18 mouse cellular contexts compared by ENCODE assay signal in genomic region chr3:10127505-10127904, GRCm38 (mm10). TPM values are rescaled to one million over a fixed set of nuclear protein-coding genes. Genes with fewer than 3 reads are reported as not detected.
DNase-seq lines count a peak whose midpoint lies in the region; ATAC-seq and TF ChIP-seq lines count a peak whose summit lies in the region.
"Had no signal": no experiment of that assay in that cellular context is flagged by ENCODE, and none has a peak within 500 bp of the region (broad histone marks: within the 10 kb centered on the region; RNA-seq: fewer than 3 reads in every experiment).

No protein-coding gene starts in this region.

- WGBS in heart, embryonic 11.5 days (ENCODE audit: insufficient replicate concordance): 92% methylated on average over 2 of the region's 2 CpGs
- WGBS in liver, adult 2 months: 22% methylated on average over 2 of the region's 2 CpGs
- WGBS in hindbrain, postnatal 0 days: 47% methylated on average over 2 of the region's 2 CpGs

- no peak for ATAC-seq in heart, embryonic 11.5 days (replicated peaks; ENCODE audit: insufficient number of reproducible peaks, low FRiP score, low TSS enrichment)
- ATAC-seq in hindbrain, postnatal 0 days: no peak
- ATAC-seq: intestine, postnatal 0 days had no signal

- H3K4me2 ChIP-seq in heart, embryonic 11.5 days: no peak overlapping the region
- H3K4me2 ChIP-seq in hindbrain, postnatal 0 days (ENCODE audit: low read depth, low read length): peak overlapping the region; percentile 18; the same call in 1 of the 2 replicates
- H3K4me2 ChIP-seq: kidney, embryonic 15.5 days; stomach, embryonic 15.5 days had no signal

- no peak for TF ChIP-seq POLR2A in liver, adult 2 months (IDR thresholded peaks at IDR 0.05; ENCODE audit: extremely low read depth, insufficient read depth, low read length)

- no peak overlapping the region for H3K27ac ChIP-seq in heart, embryonic 11.5 days (ENCODE audit: low read depth, low read length)
- peak overlapping the region; percentile 88 for H3K27ac ChIP-seq in liver, adult 2 months (replicated peaks; ENCODE audit: insufficient read depth, low read depth, low read length)
- peak overlapping the region; percentile 76 for H3K27ac ChIP-seq in hindbrain, postnatal 0 days
- H3K27ac ChIP-seq: forebrain, embryonic 10.5 days; kidney, embryonic 15.5 days; stomach, embryonic 15.5 days had no signal

- H3K9me3 ChIP-seq in heart, embryonic 11.5 days (replicated peaks; ENCODE audit: control insufficient read depth, low read length): no peaks in the 10 kb centered on the region
- no peaks in the 10 kb centered on the region for H3K9me3 ChIP-seq in hindbrain, postnatal 0 days (ENCODE audit: low read length)
- H3K9me3 ChIP-seq: forebrain, embryonic 10.5 days; kidney, embryonic 15.5 days; megakaryocyte, embryonic 14.5 days; stomach, embryonic 15.5 days had no signal

- H3K4me3 ChIP-seq in heart, embryonic 11.5 days (ENCODE audit: low read depth, low read length): no peak overlapping the region
- no peak overlapping the region for H3K4me3 ChIP-seq in liver, adult 2 months (ENCODE audit: insufficient read depth, low read depth, low read length)
- no peak overlapping the region for H3K4me3 ChIP-seq in hindbrain, postnatal 0 days (ENCODE audit: low read length)
- H3K4me3 ChIP-seq: forebrain, embryonic 10.5 days; kidney, embryonic 15.5 days; megakaryocyte, embryonic 14.5 days; stomach, embryonic 15.5 days had no signal

- no peaks in the 10 kb centered on the region for H3K4me1 ChIP-seq in heart, embryonic 11.5 days (ENCODE audit: control insufficient read depth, insufficient read depth, low read length)
- H3K4me1 ChIP-seq in liver, adult 2 months (ENCODE audit: control insufficient read depth, insufficient read depth, low read length): peaks cover 27% of the 10 kb centered on the region
- H3K4me1 ChIP-seq in hindbrain, postnatal 0 days (ENCODE audit: insufficient read depth, low read length): peaks cover 11% of the 10 kb centered on the region; the same call in 1 of the 2 replicates
- H3K4me1 ChIP-seq: forebrain, embryonic 10.5 days; kidney, embryonic 15.5 days; megakaryocyte, embryonic 14.5 days; stomach, embryonic 15.5 days had no signal

- no peaks in the 10 kb centered on the region for H3K79me2 ChIP-seq in liver, adult 2 months (ENCODE audit: control insufficient read depth, insufficient read depth, low read length)

- H3K27me3 ChIP-seq in heart, embryonic 11.5 days (ENCODE audit: control insufficient read depth, insufficient read depth, low read length): no peaks in the 10 kb centered on the region
- H3K27me3 ChIP-seq in liver, adult 2 months (ENCODE audit: control insufficient read depth, insufficient read depth, low read length): no peaks in the 10 kb centered on the region
- no peaks in the 10 kb centered on the region for H3K27me3 ChIP-seq in hindbrain, postnatal 0 days (ENCODE audit: insufficient read depth, low read length)
- H3K27me3 ChIP-seq: kidney, embryonic 15.5 days; stomach, embryonic 15.5 days had no signal

- TF ChIP-seq CTCF in liver, adult 2 months (IDR thresholded peaks at IDR 0.05; ENCODE audit: low read depth, low read length): no peak
- no peak for TF ChIP-seq CTCF in hindbrain, postnatal 0 days (IDR thresholded peaks at IDR 0.05; ENCODE audit: low read depth)

- DNase-seq in heart, adult 11 months: peak; percentile 41
- DNase-seq in liver, adult 2 months (ENCODE audit: extremely low read depth, low read depth, low spot score): peak; percentile 99
- no peak for DNase-seq in liver
- DNase-seq in 3T3-L1 (ENCODE audit: low read depth, low spot score): peak; percentile 15
- DNase-seq in hindbrain, postnatal 0 days (ENCODE audit: low spot score): no peak
- no peak for DNase-seq in adrenal gland, postnatal 36 days
- DNase-seq in Muller cell, postnatal 12 days (ENCODE audit: inconsistent ontology term): no peak
- DNase-seq: B cell, adult 2 months; gastrocnemius, postnatal 25 days; kidney, postnatal 4 days; lung, postnatal 10 days; thymus, adult 18-20 months had no signal

- no peak overlapping the region for H3K9ac ChIP-seq in heart, embryonic 11.5 days (ENCODE audit: low read depth, low read length)
- H3K9ac ChIP-seq in liver, adult 2 months (ENCODE audit: low read depth, low read length): no peak overlapping the region
- no peak overlapping the region for H3K9ac ChIP-seq in hindbrain, postnatal 0 days (replicated peaks; ENCODE audit: low read length)
- H3K9ac ChIP-seq: kidney, embryonic 15.5 days; stomach, embryonic 15.5 days had no signal

- no peaks in the 10 kb centered on the region for H3K36me3 ChIP-seq in heart, embryonic 11.5 days (ENCODE audit: control insufficient read depth, insufficient read depth, low read length)
- no peaks in the 10 kb centered on the region for H3K36me3 ChIP-seq in liver, adult 2 months (ENCODE audit: control insufficient read depth, insufficient read depth, low read length)
- no peaks in the 10 kb centered on the region for H3K36me3 ChIP-seq in hindbrain, postnatal 0 days (ENCODE audit: insufficient read depth, low read length)
- H3K36me3 ChIP-seq: forebrain, embryonic 10.5 days; kidney, embryonic 15.5 days; stomach, embryonic 15.5 days had no signal

RNA-seq across cellular contexts. Expression of gene Gm9833, which starts 39.6 kb away (rescaled TPM):
- polyA plus RNA-seq in heart, embryonic 11.5 days (2014; fragmentation: Nextera tagmentation; extraction: Ambion mirVana): 3.1 and 3.4 TPM in 2 replicates
- 0.40 and 0.46 TPM in 2 replicates for total RNA-seq in liver, adult 2 months (2014; rRNA removed)
- not detected in 2 replicates for polyA plus RNA-seq in liver, adult 2 months (2012; rRNA removed)
- total RNA-seq in hindbrain, postnatal 0 days (2014; rRNA removed): 1.4 and 6.4 TPM in 2 replicates
- polyA plus RNA-seq in hindbrain, postnatal 0 days (2015; fragmentation: Nextera tagmentation; extraction: Ambion mirVana): 3.7 and 4.3 TPM in 2 replicates
- 1 to 10 TPM; 3.7 to 4.8 TPM for total RNA-seq in adrenal gland, postnatal 36 days (2021)

Comparison
In these comparisons a context has a peak if more than half of its experiments do, and no peak if none do; other contexts are left out.
1. DNase-seq: peak in heart, adult 11 months (single experiment), liver, adult 2 months (single experiment) and 3T3-L1 (single experiment); none in liver (single experiment), hindbrain, postnatal 0 days (single experiment), adrenal gland, postnatal 36 days (0 of 2) and Muller cell, postnatal 12 days (single experiment).